Mouse (Mus musculus): ENCODE measurements around the gene Chac1.

Chac1 gene

DNA sequence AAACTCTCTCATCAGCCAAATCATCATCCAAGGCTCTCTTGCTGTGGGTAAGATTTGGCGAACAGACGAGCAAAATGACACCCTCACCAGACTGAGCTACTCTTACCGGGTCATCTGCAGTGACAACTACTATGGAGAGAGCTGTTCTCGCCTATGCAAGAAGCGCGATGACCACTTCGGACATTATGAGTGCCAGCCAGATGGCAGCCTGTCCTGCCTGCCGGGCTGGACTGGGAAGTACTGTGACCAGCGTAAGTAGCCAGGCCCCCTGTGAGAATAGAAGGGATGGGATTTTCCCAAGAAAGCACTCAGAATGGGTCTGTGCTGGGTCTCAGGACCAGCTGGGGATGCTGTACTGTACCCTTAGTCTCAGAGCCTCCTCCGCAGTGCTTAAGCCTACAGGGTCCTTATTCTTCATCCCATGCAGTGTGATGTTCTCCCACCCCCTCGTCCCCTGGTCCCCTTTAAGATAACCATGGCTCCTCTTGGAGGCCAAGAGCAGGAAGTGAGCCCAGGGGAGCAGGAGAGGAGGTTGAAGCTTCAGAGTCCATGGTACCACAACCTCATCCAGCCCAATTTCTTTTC, 23.0 kb upstream of the Chac1 start:
- no peak for DNase-seq (ENCODE audit: low spot score)

GRCm38 (mm10) chr2:119328546-119328945, 22.5 kb upstream of the Chac1 start:
- DNase-seq (ENCODE audit: low spot score): no peak

DNA sequence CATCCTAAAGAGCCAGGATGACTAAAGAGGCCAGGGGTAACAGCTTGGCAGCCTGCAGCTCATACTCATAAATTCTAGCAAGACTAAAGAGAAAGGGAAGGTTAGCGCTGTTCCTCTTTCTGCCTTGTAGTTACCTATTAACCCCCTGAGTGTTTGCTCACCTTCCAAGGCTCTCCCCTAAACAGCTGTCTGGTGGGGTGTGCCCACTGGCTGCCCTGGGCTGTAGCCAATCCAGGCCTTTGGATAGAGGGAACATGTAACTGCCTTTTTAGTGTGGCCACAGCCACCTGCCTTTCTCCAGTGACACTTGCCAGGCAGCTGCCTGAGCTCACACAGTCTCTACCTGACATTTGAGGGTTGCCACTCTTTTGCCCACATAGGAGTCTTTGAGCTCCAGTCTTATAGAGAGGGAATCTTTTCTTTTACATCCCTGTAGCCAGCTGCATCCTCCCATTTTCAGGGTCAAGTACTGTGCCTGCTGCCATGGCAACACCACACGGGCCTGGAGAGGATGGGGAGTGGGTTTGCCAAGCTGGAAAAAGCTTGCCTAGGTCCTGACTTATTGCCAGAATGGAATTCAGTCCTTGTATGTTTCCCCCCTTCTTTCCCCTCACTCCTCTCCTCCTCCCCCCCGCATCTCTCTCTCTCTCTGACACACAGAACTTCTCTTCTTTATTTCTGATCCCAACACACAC, 21.8 kb upstream of the Chac1 start:
- DNase-seq (ENCODE audit: low spot score): no peak

DNA sequence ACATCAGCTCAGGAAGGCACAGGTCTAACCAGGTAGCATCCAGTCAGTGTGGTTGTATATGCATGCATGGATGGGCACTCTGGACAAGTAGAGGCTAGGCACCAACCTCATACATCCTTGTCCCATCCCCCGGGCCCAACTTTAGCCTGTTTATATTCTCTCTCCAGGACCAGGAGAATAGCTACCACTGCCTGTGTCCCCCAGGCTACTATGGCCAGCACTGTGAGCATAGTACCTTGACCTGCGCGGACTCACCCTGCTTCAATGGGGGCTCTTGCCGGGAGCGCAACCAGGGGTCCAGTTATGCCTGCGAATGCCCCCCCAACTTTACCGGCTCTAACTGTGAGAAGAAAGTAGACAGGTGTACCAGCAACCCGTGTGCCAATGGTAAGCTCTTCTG, 20.2 kb upstream of the Chac1 start:
- DNase-seq (ENCODE audit: low spot score): no peak

DNA sequence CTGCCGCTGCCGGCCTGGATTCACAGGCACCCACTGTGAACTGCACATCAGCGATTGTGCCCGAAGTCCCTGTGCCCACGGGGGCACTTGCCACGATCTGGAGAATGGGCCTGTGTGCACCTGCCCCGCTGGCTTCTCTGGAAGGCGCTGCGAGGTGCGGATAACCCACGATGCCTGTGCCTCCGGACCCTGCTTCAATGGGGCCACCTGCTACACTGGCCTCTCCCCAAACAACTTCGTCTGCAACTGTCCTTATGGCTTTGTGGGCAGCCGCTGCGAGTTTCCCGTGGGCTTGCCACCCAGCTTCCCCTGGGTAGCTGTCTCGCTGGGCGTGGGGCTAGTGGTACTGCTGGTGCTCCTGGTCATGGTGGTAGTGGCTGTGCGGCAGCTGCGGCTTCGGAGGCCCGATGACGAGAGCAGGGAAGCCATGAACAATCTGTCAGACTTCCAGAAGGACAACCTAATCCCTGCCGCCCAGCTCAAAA, 18.8 kb upstream of the Chac1 start:
- DNase-seq (ENCODE audit: low spot score): no peak

- no peak for DNase-seq (ENCODE audit: low spot score)
Observed at GRCm38 (mm10) chr2:119334135-119334534, 16.9 kb upstream of the Chac1 start.

- no peak for DNase-seq (ENCODE audit: low spot score)
Observed at GRCm38 (mm10) chr2:119334964-119335525, 16.0 kb upstream of the Chac1 start.

DNA sequence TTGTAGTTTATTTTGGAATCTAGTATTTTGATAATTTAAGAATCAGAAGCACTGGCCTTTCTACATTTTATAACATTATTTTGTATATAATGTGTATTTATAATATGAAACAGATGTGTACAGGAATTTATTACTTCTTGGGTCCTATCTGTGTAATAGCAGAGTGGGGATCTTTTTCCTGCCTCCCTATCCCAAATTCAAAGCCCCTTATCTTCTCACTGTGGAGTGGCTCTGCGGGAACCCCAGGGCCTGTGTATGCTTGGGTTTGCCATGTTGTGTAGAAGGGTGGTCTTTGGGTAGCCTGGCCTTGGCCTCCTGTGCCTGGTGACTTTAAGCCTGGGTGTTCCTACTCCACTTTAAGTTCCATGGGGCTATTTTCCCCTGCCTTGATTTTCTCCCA, 15.5 kb upstream of the Chac1 start:
- no peak for DNase-seq (ENCODE audit: low spot score)

- no peak for DNase-seq (ENCODE audit: low spot score)
Observed at GRCm38 (mm10) chr2:119336002-119336401, 15.0 kb upstream of the Chac1 start.

DNA sequence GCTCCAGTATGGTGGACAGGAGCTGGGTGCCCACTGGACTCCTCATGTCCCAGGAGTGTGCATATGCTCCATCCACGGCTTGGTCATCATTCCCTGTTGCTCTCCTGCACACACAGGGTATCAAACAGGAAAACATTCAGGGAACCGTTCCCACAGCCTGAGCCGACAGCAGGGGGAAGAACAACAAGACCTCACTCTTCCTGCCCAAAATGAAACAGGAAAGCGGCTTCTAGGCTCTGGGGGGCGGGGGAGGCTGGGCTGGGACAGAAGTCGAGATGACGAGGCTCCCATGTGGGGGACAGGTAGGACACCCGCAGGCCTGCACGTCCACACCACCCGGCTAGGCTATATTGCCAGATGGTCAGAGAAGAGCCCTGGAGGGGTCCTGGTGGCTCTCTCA, 14.6 kb upstream of the Chac1 start:
- DNase-seq (ENCODE audit: low spot score): no peak

- peak; percentile 80 for DNase-seq (ENCODE audit: low spot score)
Observed at GRCm38 (mm10) chr2:119337425-119338265, 13.4 kb upstream of the Chac1 start.

DNA sequence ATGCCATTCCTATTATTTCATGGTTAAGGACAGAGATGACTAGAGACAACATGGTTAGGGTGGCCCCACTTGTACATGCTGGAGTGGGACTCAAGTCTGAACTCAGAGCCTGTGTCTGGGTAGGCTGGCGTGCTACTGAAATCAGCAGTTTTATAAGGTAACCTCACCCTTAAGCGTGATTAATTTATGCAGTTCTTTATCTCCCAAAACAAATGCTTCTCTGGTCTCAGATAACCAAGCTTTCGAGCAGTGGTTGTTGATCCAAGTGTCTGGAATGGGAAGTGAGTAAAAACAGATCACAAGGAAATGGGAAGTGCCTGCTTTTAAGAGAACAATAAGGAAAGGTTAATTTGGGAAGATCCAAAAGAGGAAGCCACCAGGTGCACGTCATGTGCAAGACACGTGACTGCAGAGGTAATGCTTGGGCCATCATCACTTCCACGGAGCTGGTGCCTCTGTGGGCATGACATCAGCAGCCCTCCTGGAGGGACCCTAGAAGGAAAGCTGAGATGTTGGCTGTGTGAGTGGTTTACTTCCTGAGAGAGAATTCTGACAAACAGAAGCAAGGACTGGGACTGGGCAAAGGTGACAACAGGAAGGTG, 6.4 kb upstream of the Chac1 start:
- no peak for DNase-seq (ENCODE audit: low spot score)

DNA sequence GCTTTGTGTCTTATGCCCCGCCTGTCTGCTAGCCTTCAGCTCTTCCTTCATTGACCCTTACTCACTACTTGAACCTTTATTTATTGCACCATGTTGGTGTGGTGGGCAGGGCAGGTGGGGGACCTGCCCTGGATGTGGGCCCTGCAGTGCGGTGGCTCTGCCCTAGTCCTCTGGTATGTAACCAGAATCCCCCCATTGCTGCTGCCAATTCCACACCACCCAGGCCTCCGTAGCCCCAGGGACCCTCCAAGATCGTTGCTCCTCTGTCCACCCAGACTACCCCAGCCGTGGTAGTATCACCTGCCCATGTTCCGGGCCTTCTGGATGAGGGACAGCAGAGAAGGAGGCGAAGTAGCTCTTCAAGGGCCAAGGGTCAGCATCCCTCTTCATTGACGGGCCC, 2.7 kb downstream of the Chac1 start:
- DNase-seq (ENCODE audit: low spot score): no peak

- DNase-seq (ENCODE audit: low spot score): no peak
Observed at GRCm38 (mm10) chr2:119355089-119355488, 4.1 kb downstream of the Chac1 start.

- DNase-seq (ENCODE audit: low spot score): no peak
Observed at GRCm38 (mm10) chr2:119355651-119356050, 4.6 kb downstream of the Chac1 start.

- no peak for DNase-seq (ENCODE audit: low spot score)
Observed at GRCm38 (mm10) chr2:119356310-119356709, 5.3 kb downstream of the Chac1 start.

- DNase-seq (ENCODE audit: low spot score): no peak
Observed at GRCm38 (mm10) chr2:119356805-119357204, 5.8 kb downstream of the Chac1 start.

DNA sequence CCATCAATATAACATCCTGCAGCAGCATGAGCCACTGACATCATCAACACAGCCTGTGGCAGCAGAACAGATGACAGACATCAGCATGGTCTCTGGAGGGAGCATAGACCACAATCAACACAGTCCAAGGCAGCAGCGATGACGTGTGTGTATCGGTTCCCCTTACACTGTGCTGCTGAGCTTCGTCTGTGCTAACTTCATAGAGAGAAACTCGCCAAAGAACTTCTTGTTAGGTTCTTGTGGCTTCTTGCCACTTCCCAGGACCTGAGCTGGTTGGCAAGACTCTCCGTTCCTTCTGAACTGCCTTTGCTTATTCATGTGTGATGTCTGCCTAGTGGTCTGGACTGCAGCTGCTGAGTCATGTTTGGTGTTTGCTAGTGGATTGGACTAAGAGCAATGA, 7.2 kb downstream of the Chac1 start:
- DNase-seq (ENCODE audit: low spot score): no peak

DNA sequence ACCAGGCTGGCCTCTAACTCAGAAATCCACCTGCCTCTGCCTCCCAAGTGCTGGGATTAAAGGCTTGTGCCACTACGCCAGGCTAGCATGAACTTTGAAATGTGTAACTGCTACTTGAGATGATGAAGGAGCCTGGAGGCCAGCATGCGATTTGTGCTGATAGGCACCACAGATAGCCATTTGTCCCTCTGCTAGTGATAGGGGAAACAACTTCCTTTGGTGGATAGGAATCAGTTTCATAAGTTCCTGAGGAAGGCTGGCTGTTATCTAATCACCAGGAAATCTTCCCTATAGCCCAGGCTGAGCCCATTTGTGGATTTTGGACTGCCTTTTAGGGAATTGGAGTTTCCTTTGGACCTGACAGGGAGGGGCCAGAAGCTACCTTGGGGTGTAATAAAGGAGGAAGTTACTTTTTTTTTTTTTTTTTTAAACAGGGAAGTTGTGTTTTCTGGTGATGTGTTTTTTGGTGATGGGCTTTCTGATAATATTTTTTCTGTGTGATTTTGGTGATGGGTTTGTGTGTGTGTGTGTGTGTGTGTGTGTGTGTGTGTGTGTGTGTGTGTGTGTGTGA, 8.8 kb downstream of the Chac1 start:
- no peak for DNase-seq (ENCODE audit: low spot score)

DNA sequence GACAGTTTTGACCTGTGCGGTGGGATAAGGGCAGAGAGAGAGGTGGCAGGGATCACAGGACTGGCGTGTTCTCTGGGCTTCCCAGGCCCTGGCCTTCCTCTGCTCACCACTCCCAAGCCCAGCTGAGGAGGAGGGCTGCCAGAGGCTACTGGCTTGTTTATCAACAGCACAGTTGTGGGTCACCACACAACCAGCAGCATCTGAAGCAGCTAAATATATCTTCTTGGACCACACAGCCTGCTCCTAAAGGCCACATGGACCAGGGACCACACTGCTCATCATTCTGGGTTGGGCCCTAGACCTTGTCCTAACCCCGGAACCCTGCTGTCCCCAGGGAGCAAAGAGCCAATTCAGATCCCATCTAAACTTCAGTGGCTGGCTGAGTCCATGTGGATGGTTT, 13.9 kb downstream of the Chac1 start:
- no peak for DNase-seq (ENCODE audit: low spot score)

GRCm38 (mm10) chr2:119367346-119367745, 16.3 kb downstream of the Chac1 start:
- DNase-seq (ENCODE audit: low spot score): no peak

DNA sequence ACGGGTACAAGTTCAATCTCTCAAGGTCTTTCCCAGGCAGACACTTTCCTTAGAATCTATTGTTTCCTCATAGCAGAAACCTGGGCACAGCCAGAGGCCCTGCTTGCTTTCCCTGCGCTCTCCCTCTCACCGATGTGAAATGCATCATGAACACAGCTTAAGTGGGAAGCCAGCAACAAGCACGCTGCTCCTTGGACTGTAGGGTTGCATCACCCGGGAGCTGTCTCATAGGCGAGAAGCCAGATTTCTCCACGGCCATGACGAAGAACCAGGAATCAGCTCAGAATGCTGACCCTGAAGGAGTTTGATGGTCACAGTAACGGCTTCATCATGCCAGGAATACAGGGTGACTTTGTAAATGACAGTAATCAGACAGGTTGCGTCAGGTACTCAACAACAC, 19.1 kb downstream of the Chac1 start:
- no peak for DNase-seq (ENCODE audit: low spot score)

Measured in testis, postnatal 14 days (tissue).